Mouse (Mus musculus) erythroid progenitor cell, adult 5-6 weeks (primary cell): ENCODE measurements around the gene Nostrin. TPM values are rescaled to one million over a fixed set of nuclear protein-coding genes. Genes with fewer than 3 reads are reported as not detected.
A peak's percentile ranks its signal among the peaks of the same experiment; 100 is the strongest.

Experiments used
- ATAC-seq: replicated peaks from 2 replicates; pipeline ENCODE4 v1.8.0; 2016; ENCODE audit warnings: moderate number of reproducible peaks, mild to moderate bottlenecking, moderate TSS enrichment, inconsistent platforms; ENCODE audit not compliant: poor library complexity, low FRiP score, severe bottlenecking
- total RNA-seq, 2 experiments: library from RNA; stranded (forward) in 1 of 2; stranded (reverse) in 1 of 2; fragments of 150-400 nt in 1 of 2; fragments of 186-747, 209-891 nt in 1 of 2; gene quantifications; 2 replicates each; pipeline versions ENCODE4 v1.2.3 to v1.2.4; 2015 to 2017; ENCODE audit warnings: low replicate concordance in 2 of 2

The Nostrin gene
- total RNA-seq, 2 experiments from 2014 or later = not detected

GRCm38 (mm10) chr2:69187990-69188389 is 52.4 kb downstream of the Nostrin start:
- 0 out of 2 replicates have a peak, but pooled peaks have one; percentile 30 for ATAC-seq

DNA sequence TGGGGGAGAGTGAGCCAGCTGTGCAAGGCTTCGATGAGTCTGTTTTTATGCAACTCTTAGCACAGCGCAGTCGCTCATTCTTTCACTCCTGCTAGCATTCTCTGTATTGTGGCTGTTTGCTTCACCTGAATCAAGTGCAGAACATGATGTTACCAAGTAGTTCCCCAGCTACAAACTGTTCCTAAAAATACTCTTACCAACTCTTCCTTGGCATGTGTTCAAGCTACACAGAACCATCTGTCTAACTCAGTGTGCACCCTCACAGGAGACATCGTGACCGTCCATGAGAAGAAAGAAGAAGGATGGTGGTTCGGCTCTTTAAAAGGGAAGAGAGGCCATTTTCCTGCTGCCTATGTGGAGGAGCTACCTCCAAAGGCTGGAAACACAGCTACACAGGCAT is 53.1 kb downstream of the Nostrin start:
- ATAC-seq = no peak

- ATAC-seq = no peak
These were observed 53.6 kb downstream of the Nostrin start for GRCm38 (mm10) chr2:69189222-69189621.

- no peak for ATAC-seq
These were observed 55.5 kb downstream of the Nostrin start for GRCm38 (mm10) chr2:69191059-69191458.

- ATAC-seq = no peak
These were observed 58.0 kb downstream of the Nostrin start for GRCm38 (mm10) chr2:69193555-69193954.

GRCm38 (mm10) chr2:69205185-69205584 is 69.6 kb downstream of the Nostrin start:
- peak; percentile 39 for ATAC-seq

DNA sequence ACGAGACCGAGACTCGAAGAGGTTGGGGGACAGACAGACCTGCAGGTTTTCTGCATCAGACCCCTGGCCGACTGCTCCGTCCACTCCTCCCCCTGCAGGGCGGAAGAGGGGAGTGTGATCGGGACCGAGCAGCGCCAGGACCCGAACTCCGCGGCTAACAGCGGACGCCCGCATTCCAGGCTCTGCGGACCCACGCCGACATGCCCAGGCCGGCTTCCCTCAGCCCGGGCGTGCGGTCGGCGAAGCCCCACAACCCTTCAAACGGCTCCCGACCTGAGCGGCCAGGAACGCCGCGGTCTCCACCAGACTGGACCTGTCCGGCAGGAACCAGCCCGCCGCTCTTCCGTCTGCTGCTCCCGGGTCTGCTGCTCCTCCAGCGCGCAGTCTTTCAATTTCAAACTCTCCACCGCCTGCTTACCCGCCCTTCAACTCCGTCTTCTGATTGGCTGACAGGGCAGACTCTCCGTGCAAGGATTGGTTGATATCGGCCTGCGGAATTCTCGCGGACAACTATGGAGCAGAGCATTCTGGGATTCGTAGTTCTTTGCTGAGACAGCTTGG is 70.3 kb downstream of the Nostrin start, which contains the start of gene Spc25:
Gene Spc25 (minus strand): TSS at position 404 of the 561 bp plus-strand sequence.
- peak; percentile 97 for ATAC-seq

DNA sequence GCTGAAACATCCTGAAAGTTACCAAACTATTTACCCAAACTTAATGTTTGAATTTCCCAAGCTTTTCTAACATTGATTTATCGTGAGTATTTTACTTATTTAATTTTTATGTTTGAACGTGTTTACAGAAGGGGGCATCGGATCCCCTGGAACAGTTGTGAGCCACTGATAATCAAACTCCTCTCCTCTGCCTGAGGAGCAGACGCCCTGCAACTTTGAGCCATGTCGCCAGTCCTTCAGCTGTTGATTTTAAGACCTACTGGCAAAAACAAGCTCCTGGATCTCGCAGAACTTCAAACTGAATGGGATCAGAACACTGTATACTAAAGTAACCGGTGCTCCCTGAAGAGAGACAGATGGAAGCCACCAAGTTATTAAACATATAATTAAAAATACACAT is 70.9 kb downstream of the Nostrin start:
- peak; percentile 77 for ATAC-seq

GRCm38 (mm10) chr2:69209684-69210083 is 74.1 kb downstream of the Nostrin start:
- no peak for ATAC-seq

DNA sequence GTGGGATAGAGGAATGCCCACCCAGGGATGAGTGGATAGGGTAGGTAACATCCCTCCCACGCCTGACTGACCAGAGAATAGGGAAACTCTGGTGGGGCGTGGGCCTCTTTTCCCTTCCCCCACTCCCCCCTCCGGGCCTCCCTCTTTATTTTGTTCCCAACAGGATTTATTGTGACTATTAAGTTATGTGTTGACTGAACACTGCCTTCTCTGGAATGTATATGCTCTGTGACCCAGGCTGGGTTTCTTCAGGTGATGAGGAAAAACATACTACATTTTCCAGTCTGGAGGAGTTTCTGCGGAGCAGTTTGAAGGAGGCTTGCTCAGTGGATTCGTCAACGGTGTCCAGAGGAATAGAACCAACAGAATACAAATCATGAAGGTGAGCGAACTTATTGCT is 75.2 kb downstream of the Nostrin start, which contains the start of gene G6pc2:
Gene G6pc2 (plus strand): TSS at position 301 of the 400 bp plus-strand sequence.
- no peak for ATAC-seq

DNA sequence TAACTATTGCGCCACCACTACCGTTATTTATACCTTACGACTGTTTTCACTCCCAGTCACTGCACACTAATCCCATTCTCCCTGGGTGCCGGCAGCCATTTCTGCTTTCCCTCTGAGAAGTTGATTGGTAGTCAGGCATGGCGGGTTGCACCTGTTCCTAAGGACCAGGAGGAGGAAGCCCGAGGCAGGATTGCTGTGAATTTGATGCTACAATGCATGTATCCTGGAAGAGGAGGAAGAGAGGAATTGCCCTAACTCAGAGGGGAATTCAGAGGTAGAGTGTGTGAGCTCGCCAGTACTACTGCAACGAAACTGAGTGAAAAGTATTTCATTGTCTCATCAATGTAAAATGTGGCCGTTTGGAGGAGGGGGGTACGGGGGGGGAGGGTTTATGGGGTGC is 77.1 kb downstream of the Nostrin start:
- no peak for ATAC-seq

DNA sequence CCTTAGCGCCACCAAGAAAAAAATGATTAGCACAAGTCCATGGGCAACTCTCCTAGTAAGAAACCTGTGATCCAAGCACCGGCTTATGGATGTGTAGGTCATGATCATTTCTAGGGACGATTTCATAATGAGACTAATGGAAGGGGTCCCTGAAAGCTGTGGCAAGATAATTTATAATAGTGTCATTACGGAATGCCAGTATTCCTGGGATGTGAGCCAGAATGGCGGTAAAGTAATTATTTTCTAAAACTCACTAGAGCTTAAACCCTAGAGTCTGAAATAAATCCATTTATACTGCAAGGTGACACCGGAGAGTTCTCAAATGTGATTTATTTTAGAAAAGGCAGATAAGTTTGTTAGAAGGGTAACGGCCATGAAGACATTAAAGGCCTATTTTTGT is 79.6 kb downstream of the Nostrin start:
- no peak for ATAC-seq

DNA sequence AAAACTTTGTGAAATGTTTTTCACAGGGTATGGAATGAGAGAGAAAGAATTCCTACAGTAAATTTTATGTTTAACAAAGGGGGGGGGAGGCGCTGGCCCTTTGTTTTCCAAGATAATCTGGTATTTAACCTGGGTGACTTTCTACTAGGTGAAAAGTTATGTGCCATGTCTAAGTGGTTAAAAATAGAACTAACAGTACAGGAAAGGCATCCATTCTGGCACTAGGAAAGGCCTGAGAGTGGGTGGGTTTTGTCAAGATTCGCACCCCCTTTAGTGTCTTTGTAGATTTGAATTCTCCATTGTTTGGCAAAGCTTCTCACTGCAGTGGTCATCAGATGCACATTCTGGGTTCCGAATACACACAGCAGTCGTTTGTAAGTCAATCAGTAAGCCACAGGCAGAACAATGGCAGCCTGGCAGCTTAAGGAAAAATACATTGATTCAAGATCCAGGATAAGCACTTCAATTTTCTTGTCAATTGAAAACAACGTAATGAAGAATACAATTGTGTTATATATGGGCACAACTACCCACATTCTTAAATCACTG is 86.3 kb downstream of the Nostrin start:
- ATAC-seq = no peak

DNA sequence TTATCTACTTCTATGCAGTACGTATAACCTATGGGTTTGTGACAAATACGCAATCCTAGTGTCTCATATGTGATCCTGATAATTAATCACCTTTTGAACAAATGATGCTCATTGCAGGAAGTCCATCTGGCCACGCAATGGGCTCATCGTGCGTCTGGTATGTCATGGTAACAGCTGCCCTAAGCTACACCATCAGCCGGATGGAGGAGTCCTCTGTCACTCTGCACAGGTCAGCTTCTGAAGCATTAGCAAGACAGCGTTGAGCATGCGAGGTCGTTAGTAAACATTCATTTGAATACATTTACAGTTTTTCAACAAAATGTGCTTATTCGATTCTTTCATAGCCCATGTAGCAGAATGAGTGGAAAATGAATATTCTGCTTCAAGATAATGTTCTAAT is 87.2 kb downstream of the Nostrin start:
- ATAC-seq = no peak

- ATAC-seq = no peak
These were observed 89.1 kb downstream of the Nostrin start for GRCm38 (mm10) chr2:69224724-69225123.

DNA sequence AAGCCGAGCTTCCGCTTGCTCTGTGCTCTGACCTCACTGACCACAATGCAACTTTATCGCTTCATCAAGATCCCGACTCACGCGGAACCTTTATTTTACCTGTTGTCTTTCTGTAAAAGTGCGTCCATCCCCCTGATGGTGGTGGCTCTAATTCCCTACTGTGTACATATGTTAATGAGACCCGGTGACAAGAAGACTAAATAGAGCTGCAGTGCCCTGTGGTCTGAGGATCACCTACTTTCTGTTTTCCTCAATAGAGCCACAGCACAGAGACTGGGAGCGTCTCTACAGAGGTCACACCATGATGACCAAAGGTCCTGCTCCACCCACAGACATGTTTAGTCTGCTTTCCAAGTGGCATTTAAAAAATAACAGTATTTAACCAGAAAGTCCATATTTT is 91.3 kb downstream of the Nostrin start:
- no peak for ATAC-seq

GRCm38 (mm10) chr2:69228635-69229034 is 93.0 kb downstream of the Nostrin start:
- ATAC-seq = no peak

GRCm38 (mm10) chr2:69230137-69230536 is 94.5 kb downstream of the Nostrin start:
- no peak for ATAC-seq

DNA sequence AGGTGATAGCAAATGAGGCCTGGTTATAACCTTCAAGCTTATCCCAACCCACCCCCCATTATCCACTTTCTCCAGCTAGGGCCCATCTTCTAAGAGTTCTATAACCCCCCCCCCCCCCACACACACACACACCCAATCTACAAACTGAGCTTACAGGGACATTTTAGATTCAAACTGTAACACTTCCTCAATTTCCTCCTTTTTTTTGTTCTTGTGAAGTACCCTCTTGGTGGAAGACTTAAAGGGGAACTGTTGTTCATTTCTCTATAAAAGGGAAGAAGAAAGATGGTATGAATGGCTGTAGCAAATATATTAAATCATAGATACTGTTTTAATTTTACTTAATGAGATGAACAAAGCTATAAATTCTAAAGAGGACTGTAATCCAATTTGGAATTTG is 96.5 kb downstream of the Nostrin start:
- ATAC-seq = no peak

DNA sequence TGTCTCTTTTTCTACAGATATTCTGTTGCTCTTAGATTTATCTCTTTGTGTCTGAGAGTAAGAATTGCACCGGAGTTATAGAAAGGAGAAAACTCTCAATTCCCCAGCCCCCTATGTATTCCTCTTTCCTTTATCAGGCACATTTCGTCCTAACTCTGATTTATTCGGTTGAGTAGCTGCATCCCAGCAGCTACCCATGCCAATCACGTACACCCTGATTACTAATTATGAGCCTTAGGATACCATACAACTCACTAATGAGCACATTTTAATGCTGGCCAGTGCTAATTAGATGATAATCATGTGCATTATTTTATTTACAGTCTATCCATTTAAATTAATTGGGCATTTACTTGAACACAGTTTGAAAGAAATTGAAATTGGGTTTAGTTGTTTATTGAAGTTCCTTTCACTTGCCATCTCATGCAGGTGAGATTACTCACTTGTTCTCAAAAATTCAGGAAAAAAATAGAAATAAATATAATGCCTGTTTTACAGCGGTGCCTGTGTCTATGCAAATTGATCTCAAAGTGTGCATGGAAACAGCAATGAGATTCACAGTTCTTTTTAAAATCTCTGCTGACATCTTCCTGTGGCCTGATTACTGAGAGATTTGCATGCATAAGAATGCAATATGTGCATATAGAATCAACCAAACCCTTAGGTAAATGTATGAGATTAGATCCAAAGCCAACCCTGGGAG is 99.5 kb downstream of the Nostrin start:
- ATAC-seq = no peak
